Mouse (Mus musculus) liver, embryonic 11.5 days (tissue): Measurements from ENCODE around the gene Fcho1. TPM values are rescaled to one million over a fixed set of nuclear protein-coding genes. Genes with fewer than 3 reads are reported as not detected.
"Not testable (repeated sequence)": the region's sequence is repeated elsewhere in the genome, so short reads cannot be mapped to it uniquely, and the experiment has no call there.

Experiments used
- ATAC-seq: fragments of 200-750 bp; cut with Nextera tagmentation; replicated peaks from 2 replicates; pipeline ENCODE4 v1.8.0; 2017; ENCODE audit warnings: moderate number of reproducible peaks, mild to moderate bottlenecking, moderate TSS enrichment, moderate library complexity; ENCODE audit not compliant: low FRiP score
- DNase-seq: peaks from one replicate; pipeline ENCODE4 v3.0.0-alpha.2; 2017; ENCODE audit warnings: low spot score
- H3K27ac ChIP-seq: fragments of 300-500 bp; sonication (generic); 2 replicates; pipeline ENCODE4 v1.5.1; 2014; ENCODE audit warnings: mild to moderate bottlenecking, low read depth, low read length, control low read depth
- H3K27me3 ChIP-seq: fragments of 300-500 bp; sonication (generic); replicated peaks from 2 replicates; pipeline ENCODE4 v1.6.1; 2014; ENCODE audit warnings: low read length, mixed read lengths; ENCODE audit not compliant: control insufficient read depth, insufficient read depth
- H3K36me3 ChIP-seq: fragments of 300-500 bp; sonication (generic); 2 replicates; pipeline ENCODE4 v1.6.1; 2014; ENCODE audit warnings: mild to moderate bottlenecking, low read length, moderate library complexity, mixed read lengths; ENCODE audit not compliant: control insufficient read depth, insufficient read depth
- H3K4me1 ChIP-seq: fragments of 300-500 bp; sonication (generic); replicated peaks from 2 replicates; pipeline ENCODE4 v1.6.1; 2014; ENCODE audit warnings: low read length, mixed read lengths; ENCODE audit not compliant: control insufficient read depth, insufficient read depth
- H3K4me2 ChIP-seq: fragments of 300-500 bp; sonication (generic); 2 replicates; pipeline ENCODE4 v1.6.1; 2014; ENCODE audit warnings: mild to moderate bottlenecking, control low read depth, moderate library complexity
- H3K4me3 ChIP-seq: fragments of 300-500 bp; sonication (generic); 2 replicates; pipeline ENCODE4 v1.5.1; 2014; ENCODE audit warnings: low read depth, low read length, control low read depth
- H3K9ac ChIP-seq: fragments of 300-500 bp; sonication (generic); 2 replicates; pipeline ENCODE4 v1.6.1; 2014; ENCODE audit warnings: low read depth, low read length, control low read depth
- H3K9me3 ChIP-seq: fragments of 300-500 bp; sonication (generic); 2 replicates; pipeline ENCODE4 v1.6.1; 2016; ENCODE audit warnings: low read length, inconsistent platforms, mixed read lengths; ENCODE audit not compliant: control insufficient read depth
- WGBS: fragments of 180-500 bp; shearing (Covaris S2); extraction: QIAGEN DNeasy Blood & Tissue Kit; methylation state at CpG from one replicate; pipeline ENCODE4 v1.1.7; 2014; 5-methylcytosine and 5-hydroxymethylcytosine counted together
- polyA plus RNA-seq: library from polyadenylated mRNA; unstranded; fragments of >200 nt; fragmentation: Nextera tagmentation; extraction: Ambion mirVana; gene quantifications from 2 replicates; pipeline ENCODE4 v1.2.1, GENCODE M21; 2014

The Fcho1 gene
- polyA plus RNA-seq, 1 experiment from 2014 or later = 20.8 TPM

DNA sequence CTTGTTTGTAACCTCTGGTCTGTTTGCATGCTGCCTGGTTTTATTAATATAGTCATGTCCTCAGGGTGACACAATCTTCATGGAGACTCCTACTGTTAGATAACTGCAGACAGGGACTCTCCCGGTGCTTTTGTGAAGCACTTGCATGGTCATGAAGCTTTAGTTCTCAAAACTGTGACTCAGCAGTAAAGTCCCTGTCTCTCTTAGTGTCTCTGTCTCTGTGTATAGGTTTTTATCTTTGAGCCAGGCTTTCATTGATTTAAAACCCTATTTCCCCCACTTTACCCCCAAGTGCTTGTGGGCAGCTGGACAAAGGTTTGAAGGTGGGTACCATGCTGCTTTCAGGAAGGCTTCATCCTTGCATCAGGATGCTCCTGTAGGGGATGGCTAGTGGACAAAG, 19.8 kb upstream of the Fcho1 start:
- H3K9me3 ChIP-seq = no peaks in the 10 kb centered on the region
- no peaks in the 10 kb centered on the region for H3K36me3 ChIP-seq
- 73% methylated on average over 1 of the region's 1 CpGs for WGBS
- H3K4me3 ChIP-seq = no peak overlapping the region
- peaks cover 3% of the 10 kb centered on the region; the same call in 1 of the 2 replicates for H3K4me1 ChIP-seq
- no peaks in the 10 kb centered on the region for H3K27me3 ChIP-seq
- ATAC-seq (no peak), DNase-seq (peak; percentile 17)
- H3K9ac ChIP-seq = no peak overlapping the region
- H3K27ac ChIP-seq = no peak overlapping the region
- H3K4me2 ChIP-seq = no peak overlapping the region

DNA sequence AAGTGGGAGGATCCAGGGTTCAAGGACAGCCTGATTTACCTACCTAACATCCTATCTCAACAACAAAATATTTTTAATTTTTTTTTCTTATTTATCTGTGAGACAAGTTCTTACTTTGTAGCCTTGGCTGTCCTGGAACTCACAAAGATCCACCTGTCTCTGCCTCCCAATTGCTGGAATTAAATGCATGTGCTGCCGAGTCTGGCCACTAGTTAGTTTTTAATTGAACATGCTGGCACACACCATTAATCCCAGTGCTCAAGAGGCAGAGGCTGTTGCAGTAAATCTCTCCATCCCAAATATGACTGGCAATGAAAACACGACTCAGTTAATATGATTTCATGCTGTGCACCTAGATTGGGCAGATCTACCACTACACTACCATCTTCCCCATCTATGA, 17.3 kb upstream of the Fcho1 start:
- no peaks in the 10 kb centered on the region for H3K9me3 ChIP-seq
- H3K27me3 ChIP-seq = no peaks in the 10 kb centered on the region
- H3K27ac ChIP-seq = no peak overlapping the region
- no peak overlapping the region for H3K9ac ChIP-seq
- no peaks in the 10 kb centered on the region for H3K36me3 ChIP-seq
- peaks cover 3% of the 10 kb centered on the region; the same call in 1 of the 2 replicates for H3K4me1 ChIP-seq
- ATAC-seq (no peak), DNase-seq (no peak)
- 64% methylated on average over 2 of the region's 2 CpGs for WGBS
- H3K4me3 ChIP-seq = no peak overlapping the region
- no peak overlapping the region for H3K4me2 ChIP-seq

DNA sequence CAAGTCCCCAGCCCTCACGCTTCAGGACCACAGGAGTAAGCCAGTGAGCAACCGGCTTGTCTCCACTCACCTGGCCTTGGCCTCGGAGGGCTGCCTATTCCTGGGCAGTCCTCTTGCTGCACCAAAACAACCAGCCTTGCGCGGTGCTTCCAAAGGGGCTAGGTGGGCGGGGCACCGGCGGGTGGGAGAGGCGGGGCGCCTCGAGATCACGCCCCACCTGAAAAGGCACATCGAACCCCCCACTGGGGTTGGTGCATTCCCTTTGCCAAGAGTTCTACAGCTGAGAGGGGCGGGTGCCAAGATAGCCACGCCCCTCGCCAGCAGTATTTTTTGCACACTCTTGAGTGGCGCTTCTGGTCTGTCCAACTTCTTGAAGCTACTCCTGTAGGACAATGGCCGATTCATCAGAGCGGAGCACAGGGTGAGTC, 16.2 kb upstream of the Fcho1 start:
- Histone ChIP-seq H3K9me3 (no peaks in the 10 kb centered on the region), H3K9ac (no peak overlapping the region), H3K4me3 (no peak overlapping the region), H3K27ac (no peak overlapping the region), H3K4me2 (peak overlapping the region; percentile 55), H3K36me3 (no peaks in the 10 kb centered on the region), H3K27me3 (no peaks in the 10 kb centered on the region), H3K4me1 (peaks cover 3% of the 10 kb centered on the region; the same call in 1 of the 2 replicates)
- no peak; the same call in 1 of the 2 replicates for ATAC-seq
- WGBS = 8% methylated on average over 19 of the region's 19 CpGs
- DNase-seq = no peak

DNA sequence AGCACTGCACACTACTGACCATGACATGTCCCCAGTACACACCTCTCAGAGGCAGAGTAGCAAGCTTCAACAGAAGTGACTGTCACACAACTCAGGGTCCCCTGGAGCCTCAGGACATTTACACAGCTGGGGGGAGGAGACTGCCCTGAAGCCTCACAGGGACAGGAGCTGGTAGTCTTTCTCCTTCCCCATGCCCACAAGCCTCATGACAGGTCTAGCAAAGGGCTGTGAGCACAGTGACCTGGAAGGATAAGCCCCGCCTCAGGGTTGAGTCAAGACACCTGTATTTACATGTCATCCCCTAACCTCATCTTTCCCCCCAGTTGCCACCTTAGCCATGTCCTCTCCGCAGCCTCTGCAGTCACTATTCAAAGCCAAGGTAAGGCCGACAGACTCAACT, 15.7 kb upstream of the Fcho1 start:
- Histone ChIP-seq H3K4me1 (peaks cover 3% of the 10 kb centered on the region; the same call in 1 of the 2 replicates), H3K36me3 (no peaks in the 10 kb centered on the region), H3K4me2 (peak overlapping the region; percentile 55), H3K9me3 (no peaks in the 10 kb centered on the region), H3K27me3 (no peaks in the 10 kb centered on the region), H3K27ac (no peak overlapping the region), H3K9ac (no peak overlapping the region), H3K4me3 (no peak overlapping the region)
- ATAC-seq (no peak), DNase-seq (no peak)
- WGBS = 41% methylated on average over 3 of the region's 3 CpGs

DNA sequence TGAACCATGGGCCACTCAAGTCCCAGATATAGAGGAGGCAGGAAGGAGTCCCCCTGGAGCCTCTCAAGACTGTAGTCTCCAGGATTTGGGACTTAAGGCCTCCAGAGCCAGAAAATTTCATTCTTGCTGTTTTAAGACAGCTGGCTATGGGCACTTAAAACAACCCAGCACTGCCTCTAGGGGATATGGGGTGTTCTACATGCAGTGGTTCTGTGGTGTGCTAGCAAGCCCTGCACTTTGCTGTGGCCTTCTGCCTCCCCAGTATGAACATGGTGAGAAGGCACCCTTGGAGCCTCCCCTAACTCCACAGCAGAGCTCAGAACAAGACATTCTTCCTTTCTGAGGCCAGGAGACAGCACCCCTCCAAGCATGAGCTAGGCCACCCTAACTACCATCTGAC, 12.8 kb upstream of the Fcho1 start:
- H3K9ac ChIP-seq, DNase-seq, H3K27ac ChIP-seq, H3K36me3 ChIP-seq, H3K4me3 ChIP-seq, H3K4me1 ChIP-seq, H3K27me3 ChIP-seq, H3K9me3 ChIP-seq, ATAC-seq, H3K4me2 ChIP-seq: not testable (repeated sequence)

DNA sequence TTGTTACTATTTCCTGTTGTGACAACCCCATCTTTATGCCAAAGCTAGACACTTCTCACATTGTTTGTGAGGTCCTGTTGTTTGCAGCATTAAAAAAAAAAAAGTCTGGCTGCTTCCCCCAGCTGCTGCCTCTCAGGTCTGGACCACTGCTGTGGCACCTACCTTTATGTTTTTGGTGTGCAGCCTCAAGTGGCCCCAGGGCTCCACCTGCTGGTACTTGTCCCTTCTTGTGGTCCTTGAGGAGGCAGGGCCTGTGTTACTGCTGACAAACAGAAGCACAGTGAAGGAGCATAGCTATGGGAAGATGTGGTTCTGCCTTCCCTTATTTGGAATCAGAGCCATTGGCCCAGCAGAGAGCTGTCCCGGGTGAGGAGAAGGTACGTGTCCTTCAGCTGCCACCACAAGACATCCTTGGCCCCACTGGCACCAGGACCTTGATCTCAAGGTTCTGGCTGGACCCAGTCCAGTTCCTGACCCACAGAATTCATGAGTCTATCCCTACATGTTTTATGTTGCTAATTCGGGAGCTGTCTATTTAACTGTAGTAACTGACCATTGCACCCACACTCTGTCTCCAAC, 6.2 kb upstream of the Fcho1 start:
- H3K9ac ChIP-seq = no peak overlapping the region
- no peaks in the 10 kb centered on the region for H3K9me3 ChIP-seq
- no peaks in the 10 kb centered on the region for H3K36me3 ChIP-seq
- H3K27me3 ChIP-seq = peaks cover 13% of the 10 kb centered on the region; the same call in 1 of the 2 replicates
- no peak overlapping the region for H3K27ac ChIP-seq
- H3K4me1 ChIP-seq = 0 out of 2 replicates have a peak, but pooled peaks cover 5% of the 10 kb centered on the region
- ATAC-seq (no peak), DNase-seq (no peak)
- H3K4me3 ChIP-seq = no peak overlapping the region
- H3K4me2 ChIP-seq = no peak overlapping the region
- 54% methylated on average over 3 of the region's 3 CpGs for WGBS

DNA sequence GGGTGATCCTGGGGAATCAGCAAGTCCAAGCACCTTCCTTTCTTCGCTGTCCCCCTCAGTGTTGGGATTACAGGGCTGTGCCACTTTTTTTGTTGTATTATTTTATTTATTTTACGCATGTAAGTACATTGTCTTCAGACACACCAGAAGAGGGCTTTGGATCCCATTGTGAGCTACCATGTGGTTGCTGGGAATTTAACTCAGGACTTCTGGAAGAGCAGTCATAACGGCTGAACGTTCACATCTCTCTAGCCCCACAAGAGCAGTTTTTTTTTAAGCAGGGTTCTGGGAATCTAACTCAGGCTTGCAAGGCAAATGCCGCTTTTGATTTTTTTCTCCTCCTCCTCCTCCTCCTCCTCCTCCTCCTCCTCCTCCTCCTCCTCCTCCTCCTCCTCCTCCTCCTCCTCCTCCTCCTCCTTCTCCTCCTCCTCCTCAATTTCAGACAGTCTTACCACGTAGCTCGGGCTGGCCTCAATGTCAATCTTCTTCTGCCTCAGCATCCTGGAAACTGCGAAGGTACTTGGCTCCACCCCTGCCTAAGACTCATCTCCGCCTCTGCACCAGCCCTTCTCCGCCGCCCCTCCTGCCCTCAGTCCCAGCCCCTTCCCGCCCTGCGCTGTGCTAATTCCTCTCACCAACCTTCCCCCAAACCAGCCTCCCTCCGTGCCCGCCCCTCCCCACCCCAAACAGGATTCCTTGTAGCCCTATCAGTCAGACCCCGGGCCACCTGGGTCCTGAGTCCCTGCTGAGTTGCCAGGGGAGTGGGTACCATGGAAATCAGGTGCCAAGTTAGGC, 3.5 kb upstream of the Fcho1 start:
- peaks cover 30% of the 10 kb centered on the region for H3K27me3 ChIP-seq
- no peak for DNase-seq
- 8% methylated on average over 14 of the region's 16 CpGs for WGBS

DNA sequence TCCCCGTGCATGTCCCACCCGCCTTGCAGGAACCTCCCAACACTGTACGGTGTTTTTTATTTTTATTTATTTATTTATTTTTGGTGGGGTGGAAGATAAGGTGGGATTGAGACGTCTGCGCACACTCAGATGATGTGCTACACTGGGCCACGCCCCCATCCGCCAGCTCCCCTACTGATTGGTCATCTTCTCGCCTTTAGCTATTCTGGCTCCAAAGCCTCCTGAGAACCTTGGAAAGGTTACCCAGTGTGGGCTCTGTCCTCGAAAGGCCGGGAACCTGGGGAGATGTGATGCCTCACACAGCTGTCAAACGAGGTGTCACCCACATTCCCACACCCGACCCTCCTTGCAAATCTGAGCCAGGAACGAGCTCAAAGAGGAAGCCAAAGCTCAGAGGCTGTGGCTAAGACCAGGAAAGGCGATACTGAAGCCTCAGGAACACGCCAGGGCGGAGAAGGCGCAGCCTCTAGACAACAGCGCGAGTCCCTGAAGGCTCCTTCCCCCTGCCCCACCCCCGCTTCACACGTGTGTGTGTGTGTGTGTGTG, 2.8 kb upstream of the Fcho1 start:
- Histone ChIP-seq H3K4me3 (peak overlapping the region; percentile 31), H3K9me3 (no peaks in the 10 kb centered on the region), H3K27ac (no peak overlapping the region), H3K4me2 (peak overlapping the region; percentile 68), H3K27me3 (peaks cover 32% of the 10 kb centered on the region), H3K36me3 (no peaks in the 10 kb centered on the region), H3K4me1 (peaks cover 13% of the 10 kb centered on the region), H3K9ac (no peak overlapping the region)
- DNase-seq (no peak), ATAC-seq (0 out of 2 replicates have a peak, but pooled peaks have one; percentile 27)
- WGBS = 5% methylated on average over 20 of the region's 21 CpGs

More for the DNA sequence above, 3.5 kb upstream of the Fcho1 start:
- no peak for ATAC-seq
- no peak overlapping the region for H3K27ac ChIP-seq
- H3K4me2 ChIP-seq = peak overlapping the region; percentile 68
- peaks cover 11% of the 10 kb centered on the region for H3K4me1 ChIP-seq
- no peak overlapping the region for H3K9ac ChIP-seq
- no peaks in the 10 kb centered on the region for H3K9me3 ChIP-seq
- no peak overlapping the region for H3K4me3 ChIP-seq
- H3K36me3 ChIP-seq = no peaks in the 10 kb centered on the region
